Mouse (Mus musculus) hindbrain, embryonic 14.5 days (tissue): ENCODE results near the gene Lysmd1. TPM values are rescaled to one million over a fixed set of nuclear protein-coding genes. Genes with fewer than 3 reads are reported as not detected.

Experiments used
- ATAC-seq: fragments of 200-750 bp; cut with Nextera tagmentation; 2 replicates; pipeline ENCODE4 v1.8.0; 2017; ENCODE audit warnings: moderate number of reproducible peaks, mild to moderate bottlenecking, moderate TSS enrichment, moderate library complexity; ENCODE audit not compliant: low FRiP score
- DNase-seq: peaks from one replicate; pipeline ENCODE4 v3.0.0-alpha.2; 2015; ENCODE audit warnings: low spot score
- H3K27ac ChIP-seq: fragments of 300-500 bp; sonication (generic); 2 replicates; pipeline ENCODE4 v1.5.1; 2014; ENCODE audit warnings: mild to moderate bottlenecking, moderate library complexity
- H3K27me3 ChIP-seq: fragments of 300-500 bp; sonication (generic); 2 replicates; pipeline ENCODE4 v1.6.1; 2014; ENCODE audit warnings: mild to moderate bottlenecking, low read length, mixed read lengths; ENCODE audit not compliant: control insufficient read depth, insufficient read depth
- H3K36me3 ChIP-seq: fragments of 300-500 bp; sonication (generic); replicated peaks from 2 replicates; pipeline ENCODE4 v1.6.1; 2014; ENCODE audit not compliant: control insufficient read depth, insufficient read depth
- H3K4me1 ChIP-seq: fragments of 300-500 bp; sonication (generic); replicated peaks from 2 replicates; pipeline ENCODE4 v1.6.1; 2014; ENCODE audit warnings: antibody characterized with exemption, low read length, mixed read lengths; ENCODE audit not compliant: control insufficient read depth, insufficient read depth
- H3K4me2 ChIP-seq: fragments of 300-500 bp; sonication (generic); replicated peaks from 2 replicates; pipeline ENCODE4 v1.6.1; 2014; ENCODE audit warnings: mild to moderate bottlenecking, moderate library complexity
- H3K4me3 ChIP-seq: fragments of 300-500 bp; sonication (generic); replicated peaks from 2 replicates; pipeline ENCODE4 v1.5.1; 2014; ENCODE audit warnings: mild to moderate bottlenecking, low read length
- H3K9ac ChIP-seq: fragments of 300-500 bp; sonication (generic); 2 replicates; pipeline ENCODE4 v1.6.1; 2014
- H3K9me3 ChIP-seq: fragments of 300-500 bp; sonication (generic); 2 replicates; pipeline ENCODE4 v1.6.1; 2016; ENCODE audit warnings: low read length; ENCODE audit not compliant: control insufficient read depth
- WGBS: fragments of 180-500 bp; shearing (Covaris S2); extraction: QIAGEN DNeasy Blood & Tissue Kit; methylation state at CpG from one replicate; pipeline ENCODE4 v1.1.7; 2014; 5-methylcytosine and 5-hydroxymethylcytosine counted together
- polyA plus RNA-seq: library from polyadenylated mRNA; unstranded; fragments of >200 nt; fragmentation: Nextera tagmentation; extraction: Ambion mirVana; gene quantifications from 2 replicates; pipeline ENCODE4 v1.2.1, GENCODE M21; 2014

Lysmd1 gene
- polyA plus RNA-seq, 1 experiment from 2014 or later = 34.0 TPM

DNA sequence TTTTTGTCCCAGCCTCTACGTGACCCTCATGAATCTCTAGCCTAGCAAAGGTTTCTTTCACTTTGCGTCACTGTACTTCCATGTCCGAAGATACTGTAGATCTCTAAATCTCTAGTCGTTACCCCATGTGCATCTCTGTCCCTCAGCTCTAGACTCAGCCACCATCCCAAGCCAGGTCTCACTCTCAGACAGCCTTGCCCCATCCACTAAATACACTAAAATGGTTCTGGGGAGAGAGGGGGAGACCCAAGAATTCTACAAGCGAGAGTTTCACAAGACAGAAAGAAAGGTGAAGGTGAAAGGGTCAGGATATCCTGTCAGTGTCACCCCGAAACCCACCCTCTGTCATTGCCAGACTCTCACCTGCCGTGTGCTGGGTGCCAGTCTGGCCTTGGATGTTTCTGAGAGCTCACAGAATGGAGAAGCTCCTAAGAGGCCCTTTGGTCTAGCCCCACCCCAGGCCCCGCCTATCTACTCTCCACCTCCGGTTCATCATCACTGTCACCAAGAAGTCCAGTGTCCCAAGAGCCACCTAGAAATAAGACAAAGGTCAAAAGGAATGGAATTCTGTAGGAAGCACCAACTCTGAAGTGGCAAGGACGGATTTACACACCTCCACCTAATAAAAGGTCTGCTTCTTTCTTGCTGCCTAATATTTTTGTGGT, 8.2 kb downstream of the Lysmd1 start, which contains the start of gene Tnfaip8l2:
Gene Tnfaip8l2, minus strand, starts transcription at position 409 of the 665 bp plus-strand sequence.
- Histone ChIP-seq H3K4me2 (no peak within 1 kb of the TSS), H3K27ac (no peak within 1 kb of the TSS), H3K9ac (no peak within 1 kb of the TSS), H3K4me3 (no peak within 1 kb of the TSS), H3K36me3 (peaks cover 18% of the 10 kb centered on the region; the same call in 1 of the 2 replicates), H3K4me1 (no peaks in the 10 kb centered on the region), H3K27me3 (no peaks in the 10 kb centered on the region), H3K9me3 (no peaks in the 10 kb centered on the region)
- ATAC-seq (no peak), DNase-seq (no peak)
- WGBS = 84% methylated on average over 10 of the region's 10 CpGs

DNA sequence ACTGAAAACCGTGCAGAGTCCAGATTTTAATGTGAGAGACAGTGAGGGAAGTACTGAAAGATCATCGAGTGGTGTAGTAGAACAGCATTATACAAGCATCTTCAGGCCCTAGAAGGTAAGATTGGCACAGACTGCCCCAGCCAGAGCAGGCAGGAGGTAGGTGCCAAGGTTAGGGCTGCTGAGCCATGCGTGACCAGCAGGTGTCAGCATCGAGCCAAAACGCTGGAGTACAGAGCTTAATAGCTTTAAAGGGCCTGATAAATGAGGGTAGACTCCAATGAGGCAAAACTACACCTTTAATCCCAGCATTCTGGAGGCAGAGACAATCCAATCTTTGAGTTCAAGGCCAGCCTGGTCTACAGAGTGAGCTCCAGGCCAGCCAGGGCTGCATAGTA, 8.7 kb downstream of the Lysmd1 start:
- no peak overlapping the region for H3K27ac ChIP-seq
- H3K4me1 ChIP-seq = no peaks in the 10 kb centered on the region
- peaks cover 18% of the 10 kb centered on the region; the same call in 1 of the 2 replicates for H3K36me3 ChIP-seq
- H3K27me3 ChIP-seq = no peaks in the 10 kb centered on the region
- 14% methylated on average over 5 of the region's 5 CpGs for WGBS
- peak; percentile 90 for DNase-seq
- H3K9me3 ChIP-seq = no peaks in the 10 kb centered on the region
- ATAC-seq = peak; percentile 78; the same call in 1 of the 2 replicates
- H3K9ac ChIP-seq = no peak overlapping the region
- H3K4me3 ChIP-seq = no peak overlapping the region
- no peak overlapping the region for H3K4me2 ChIP-seq

DNA sequence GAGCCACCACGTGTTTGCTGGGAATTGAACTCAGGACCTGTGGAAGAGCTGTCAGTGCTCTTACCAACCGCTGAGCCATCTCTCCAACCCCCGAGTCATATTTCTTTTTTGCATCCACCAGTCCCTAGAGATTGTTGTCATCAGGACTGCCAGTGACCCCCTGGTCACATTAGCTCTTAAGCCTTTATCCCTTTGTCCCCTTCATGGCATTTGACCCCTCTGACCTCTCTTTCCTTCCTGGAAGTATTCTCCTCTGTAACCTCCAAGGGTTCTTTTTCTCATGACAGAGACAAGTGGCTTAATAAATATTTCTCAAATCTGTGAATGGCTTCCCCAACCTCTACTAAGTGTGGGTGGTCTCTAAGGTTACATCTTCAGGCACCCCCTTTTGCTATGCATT, 14.0 kb downstream of the Lysmd1 start:
- Histone ChIP-seq H3K4me3 (no peak overlapping the region), H3K36me3 (no peaks in the 10 kb centered on the region), H3K27me3 (no peaks in the 10 kb centered on the region), H3K4me2 (no peak overlapping the region), H3K9me3 (no peaks in the 10 kb centered on the region), H3K27ac (no peak overlapping the region), H3K9ac (no peak overlapping the region), H3K4me1 (no peaks in the 10 kb centered on the region)
- DNase-seq = no peak
- 37% methylated on average over 3 of the region's 3 CpGs for WGBS
- ATAC-seq = no peak

DNA sequence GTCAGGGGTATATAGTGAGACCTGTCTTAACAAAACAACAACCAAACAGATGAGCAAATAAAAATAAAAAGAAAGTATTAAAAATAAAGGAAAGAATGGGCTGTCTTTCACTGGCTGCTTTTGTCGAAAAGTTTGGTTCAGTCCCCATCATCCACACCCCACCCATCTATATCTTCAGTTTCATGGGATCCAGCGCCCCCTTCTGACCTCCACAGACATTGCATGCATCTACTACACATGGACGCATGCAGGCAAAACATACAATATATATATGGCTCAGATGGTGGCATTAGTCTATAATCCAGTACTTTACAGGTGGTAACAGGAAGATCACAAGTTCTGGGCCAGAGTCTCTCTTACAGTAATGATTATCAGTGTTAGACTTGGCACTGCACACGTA, 20.0 kb downstream of the Lysmd1 start:
- no peak overlapping the region for H3K9ac ChIP-seq
- no peak for DNase-seq
- WGBS = 57% methylated on average over 4 of the region's 4 CpGs

DNA sequence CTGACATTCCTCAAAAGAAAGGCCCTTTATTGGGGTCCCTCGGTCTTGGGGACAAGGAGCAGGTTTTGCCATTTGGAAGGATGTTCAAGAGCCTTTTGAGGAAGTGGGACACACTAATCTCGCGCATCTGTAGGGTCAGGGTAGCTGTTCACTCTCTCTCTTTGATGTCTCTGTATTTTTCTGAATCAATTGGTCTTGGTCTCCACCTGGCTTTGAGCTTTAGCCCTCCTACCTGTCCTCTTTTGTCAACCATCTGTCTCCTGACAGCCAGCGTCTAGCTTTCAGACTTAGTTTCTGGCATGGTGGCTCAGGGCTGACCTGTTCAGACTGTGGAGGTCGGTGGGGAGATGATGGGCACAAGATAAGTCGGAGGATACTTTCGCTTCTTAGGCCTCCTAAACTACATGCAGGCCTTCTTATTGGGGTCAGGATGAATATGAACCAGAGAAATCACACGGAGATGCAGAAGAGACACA, 25.7 kb downstream of the Lysmd1 start:
- Histone ChIP-seq H3K36me3 (peaks cover 2% of the 10 kb centered on the region; the same call in 1 of the 2 replicates), H3K9me3 (no peaks in the 10 kb centered on the region), H3K4me3 (peak overlapping the region; percentile 85), H3K4me1 (peaks cover 29% of the 10 kb centered on the region), H3K27ac (0 out of 2 replicates have a peak overlapping the region, but pooled peaks have one; percentile 23), H3K27me3 (no peaks in the 10 kb centered on the region), H3K4me2 (peak overlapping the region; percentile 68), H3K9ac (peak overlapping the region; percentile 88)
- DNase-seq = no peak
- WGBS = 9% methylated on average over 8 of the region's 8 CpGs
- no peak for ATAC-seq

More for the DNA sequence above, 20.0 kb downstream of the Lysmd1 start:
- no peaks in the 10 kb centered on the region for H3K4me1 ChIP-seq
- no peak overlapping the region for H3K27ac ChIP-seq
- H3K36me3 ChIP-seq = no peaks in the 10 kb centered on the region
- no peak overlapping the region for H3K4me3 ChIP-seq
- H3K4me2 ChIP-seq = no peak overlapping the region
- H3K9me3 ChIP-seq = no peaks in the 10 kb centered on the region
- no peaks in the 10 kb centered on the region for H3K27me3 ChIP-seq
- no peak for ATAC-seq

DNA sequence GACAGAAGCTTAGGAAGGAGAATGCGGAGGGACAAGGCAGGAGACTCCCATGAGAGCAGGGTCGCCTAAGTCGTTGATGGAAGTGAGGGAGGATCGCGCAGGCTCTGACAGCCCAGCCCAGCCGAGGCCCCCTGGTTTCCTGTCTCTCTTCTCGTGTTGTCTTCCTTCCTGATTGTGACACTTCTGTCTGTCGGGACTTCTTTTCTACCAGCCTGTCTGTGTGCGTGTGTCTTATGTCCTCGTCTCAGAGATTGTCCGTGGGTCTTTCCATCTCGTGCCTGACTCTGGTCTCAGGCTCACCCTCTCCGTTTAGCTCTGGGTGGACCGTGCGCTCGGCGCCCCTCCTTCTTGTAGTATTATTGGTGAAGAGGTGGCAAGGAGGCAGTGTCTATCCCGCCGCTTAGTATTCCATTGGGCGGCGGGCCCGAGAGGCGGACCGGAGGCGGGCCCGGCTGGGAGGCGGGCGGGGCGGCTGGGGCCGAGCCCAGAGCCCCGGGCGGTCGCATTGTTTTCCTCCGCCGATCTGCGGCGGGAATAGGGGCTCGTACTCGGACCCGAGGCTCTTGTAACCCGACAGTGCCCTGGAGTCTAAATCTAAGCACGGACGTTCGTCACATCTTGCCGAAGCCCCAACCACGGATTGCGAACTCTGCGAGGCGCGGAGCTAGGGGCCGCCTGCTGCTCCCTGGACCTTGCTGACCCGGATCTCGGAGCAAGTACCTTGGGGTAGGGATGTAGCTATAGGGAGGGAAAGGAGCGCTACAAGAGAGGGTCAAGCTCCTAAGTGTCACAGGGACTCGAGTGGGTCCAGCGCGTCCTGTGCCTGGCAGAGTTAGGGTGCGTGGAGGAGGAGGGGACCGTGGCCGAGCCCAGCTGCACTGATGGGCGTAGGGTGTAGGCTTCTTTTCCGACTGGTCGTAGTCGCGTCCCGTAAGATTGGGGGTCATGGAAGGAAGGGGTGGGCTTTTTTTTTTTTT, 26.4 kb downstream of the Lysmd1 start, which contains the start of gene Sema6c:
Gene Sema6c, plus strand, starts transcription at position 471 of the 977 bp plus-strand sequence.
- under 1% methylated on average over 66 of the region's 66 CpGs for WGBS
- no peaks in the 10 kb centered on the region for H3K9me3 ChIP-seq
- peaks cover 29% of the 10 kb centered on the region for H3K4me1 ChIP-seq
- H3K4me3 ChIP-seq = peak within 1 kb of the TSS; percentile 85
- DNase-seq (peak; percentile 85), ATAC-seq (peak; percentile 93)
- H3K9ac ChIP-seq = peak within 1 kb of the TSS; percentile 88
- peak within 1 kb of the TSS; percentile 79 for H3K27ac ChIP-seq
- H3K27me3 ChIP-seq = no peaks in the 10 kb centered on the region
- peaks cover 9% of the 10 kb centered on the region for H3K36me3 ChIP-seq
- H3K4me2 ChIP-seq = peak within 1 kb of the TSS; percentile 68

DNA sequence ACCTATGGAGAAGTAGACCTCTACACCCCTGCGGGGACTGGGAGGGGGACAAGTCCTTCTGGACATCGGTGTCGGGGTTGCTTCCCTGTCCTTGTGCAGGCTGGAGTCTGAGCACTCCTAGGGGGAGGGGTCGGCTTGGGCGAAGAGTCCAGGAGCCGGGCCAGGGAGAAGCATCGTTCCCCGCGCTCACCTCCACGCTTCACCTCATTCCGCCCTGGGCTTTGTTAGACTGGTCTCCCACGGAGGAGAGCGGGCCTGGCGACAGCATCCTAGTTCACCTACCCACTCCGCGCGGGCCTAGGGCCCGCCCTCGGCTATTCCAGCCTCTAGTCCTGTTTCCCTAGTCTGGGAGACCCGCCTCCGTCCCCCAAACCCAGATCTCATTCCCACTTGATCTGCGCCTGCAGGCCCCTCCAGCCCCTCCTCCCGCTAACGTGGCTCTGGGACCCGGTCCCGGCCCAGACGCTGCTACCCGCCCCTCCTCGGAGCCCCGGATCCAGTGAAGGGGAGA, 27.2 kb downstream of the Lysmd1 start:
- Histone ChIP-seq H3K9me3 (no peaks in the 10 kb centered on the region), H3K27me3 (no peaks in the 10 kb centered on the region), H3K36me3 (peaks cover 17% of the 10 kb centered on the region), H3K9ac (peak overlapping the region; percentile 88), H3K27ac (peak overlapping the region; percentile 79), H3K4me2 (peak overlapping the region; percentile 68), H3K4me1 (peaks cover 29% of the 10 kb centered on the region), H3K4me3 (peak overlapping the region; percentile 85)
- under 1% methylated on average over 29 of the region's 30 CpGs for WGBS
- no peak for DNase-seq
- no peak; the same call in 1 of the 2 replicates for ATAC-seq

DNA sequence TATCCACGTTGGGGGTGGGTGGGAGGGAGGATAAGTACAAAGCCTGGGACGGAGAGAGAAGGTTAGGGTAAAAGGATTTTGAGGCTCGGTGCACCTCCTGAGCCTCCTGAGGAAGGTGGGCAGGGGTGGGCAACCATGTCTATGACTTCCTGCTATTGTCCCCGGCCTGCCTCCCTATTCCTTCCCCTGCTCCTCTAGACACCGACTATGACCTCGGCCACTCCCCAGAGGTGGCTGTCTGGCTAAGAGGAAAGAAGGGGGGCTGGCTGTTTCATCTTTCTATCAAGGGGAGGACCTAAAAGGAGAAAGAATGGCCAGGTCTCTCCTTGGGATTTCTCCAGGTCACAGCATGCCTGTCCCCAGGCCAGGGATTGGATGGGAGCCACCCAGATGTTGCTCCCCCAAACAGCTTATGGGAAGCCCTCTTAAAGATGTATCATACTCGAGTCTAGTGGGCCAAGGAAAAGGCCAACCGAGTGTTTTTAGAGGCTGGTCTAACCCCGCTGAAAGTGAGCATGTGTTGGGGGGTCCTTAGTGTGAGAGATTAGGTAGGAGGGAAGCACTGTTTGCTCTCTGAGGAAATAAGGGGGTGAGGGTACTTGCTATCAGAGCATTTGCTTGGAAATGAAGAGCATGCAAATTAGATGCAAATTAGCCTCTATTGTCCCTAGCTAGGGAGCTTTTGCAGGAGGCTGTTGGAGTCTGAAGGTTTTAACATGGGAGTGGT, 27.9 kb downstream of the Lysmd1 start:
- peak overlapping the region; percentile 88 for H3K9ac ChIP-seq
- ATAC-seq (no peak), DNase-seq (no peak)
- peak overlapping the region; percentile 85 for H3K4me3 ChIP-seq
- peaks cover 29% of the 10 kb centered on the region for H3K4me1 ChIP-seq
- peak overlapping the region; percentile 79 for H3K27ac ChIP-seq
- H3K36me3 ChIP-seq = peaks cover 24% of the 10 kb centered on the region
- peak overlapping the region; percentile 68 for H3K4me2 ChIP-seq
- no peaks in the 10 kb centered on the region for H3K9me3 ChIP-seq
- under 1% methylated on average over 9 of the region's 9 CpGs for WGBS
- H3K27me3 ChIP-seq = no peaks in the 10 kb centered on the region
